Mouse (Mus musculus): Measurements from ENCODE around the gene Itpka.

- TF ChIP-seq CTCF (IDR thresholded peaks at IDR 0.05; ENCODE audit: extremely low read depth, insufficient read depth, insufficient read length, insufficient replicate concordance) = no peak
- TF ChIP-seq POLR2A (IDR thresholded peaks at IDR 0.05; ENCODE audit: low read depth, low read length) = no peak
Measured at GRCm38 (mm10) chr2:119743176-119743807, 1.2 kb downstream of the Itpka start.
